Mouse (Mus musculus): ENCODE measurements around the gene Nelfb. TPM values are rescaled to one million over a fixed set of nuclear protein-coding genes. Genes with fewer than 3 reads are reported as not detected.
"Not testable (repeated sequence)": the region's sequence is repeated elsewhere in the genome, so short reads cannot be mapped to it uniquely, and the experiment has no call there.

Gene Nelfb
- polyA plus RNA-seq (2012; rRNA removed) = 57.5 and 77.6 TPM in 2 replicates

DNA sequence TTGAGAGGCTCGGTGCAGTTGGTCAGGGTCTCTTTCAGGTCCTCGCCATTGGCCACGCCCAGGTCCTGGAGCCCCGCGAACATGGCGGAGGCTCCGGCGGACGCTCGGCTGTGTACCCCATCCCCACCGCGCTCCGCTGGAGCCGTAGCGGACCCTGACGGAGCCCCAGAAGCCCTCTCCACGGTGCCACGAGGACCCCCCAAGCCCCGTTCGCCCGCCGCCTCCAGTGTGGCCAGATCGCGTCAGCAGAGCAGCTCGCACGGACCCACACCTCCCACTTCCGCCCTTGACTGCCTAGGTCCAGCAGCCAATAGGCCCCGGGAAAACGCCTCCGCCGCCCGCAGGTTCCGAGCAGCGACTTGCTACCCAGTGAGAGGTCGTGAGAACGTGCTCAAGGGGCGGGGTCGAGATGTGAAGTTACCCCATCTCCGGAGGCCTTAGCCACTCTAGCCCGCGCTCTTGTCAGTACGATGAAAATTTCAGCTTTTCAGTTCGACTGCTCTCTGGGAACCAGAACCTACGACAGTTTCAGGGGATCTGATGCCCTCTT lies at the start of gene Nelfb:
Nelfb (minus strand) TSS at position 369 of the 550 bp plus-strand sequence.
- no peak for DNase-seq (ENCODE audit: low read depth)

GRCm38 (mm10) chr2:25258887-25259286 lies 47.6 kb upstream of the Nelfb start:
- DNase-seq (ENCODE audit: low read depth) = no peak

DNA sequence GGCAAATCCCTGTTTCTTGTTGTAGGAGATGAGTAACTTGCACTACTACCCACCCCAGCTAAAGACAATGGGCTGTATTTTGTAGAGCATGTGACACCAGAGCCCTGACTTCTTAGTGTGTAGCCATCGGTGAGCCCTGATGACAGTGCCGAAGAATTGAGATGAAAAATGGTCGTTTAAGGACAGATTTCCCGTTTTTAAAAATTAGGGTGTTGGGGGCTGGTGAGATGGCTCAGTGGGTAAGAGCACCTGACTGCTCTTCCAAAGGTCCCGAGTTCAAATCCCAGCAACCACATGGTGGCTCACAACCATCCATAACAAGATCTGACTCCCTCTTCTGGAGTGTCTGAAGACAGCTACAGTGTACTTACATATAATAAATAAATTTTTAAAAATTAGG lies 46.0 kb upstream of the Nelfb start:
- DNase-seq (ENCODE audit: low read depth) = not testable (repeated sequence)

- DNase-seq (ENCODE audit: low read depth) = not testable (repeated sequence)
Measured at GRCm38 (mm10) chr2:25256443-25257109, 45.3 kb upstream of the Nelfb start.

- DNase-seq (ENCODE audit: low read depth) = no peak
Measured at GRCm38 (mm10) chr2:25255284-25255779, 44.0 kb upstream of the Nelfb start, which contains the start of gene Tmem203. TSS of gene Tmem203 (plus strand) at chr2:25255439.

- DNase-seq (ENCODE audit: low read depth) = no peak
Measured at GRCm38 (mm10) chr2:25252331-25252730, 41.0 kb upstream of the Nelfb start.

- no peak for DNase-seq (ENCODE audit: low read depth)
Measured at GRCm38 (mm10) chr2:25246183-25247072, 35.1 kb upstream of the Nelfb start, which contains the start of gene AL732309.1. TSS of gene AL732309.1 (minus strand) at chr2:25246863.

DNA sequence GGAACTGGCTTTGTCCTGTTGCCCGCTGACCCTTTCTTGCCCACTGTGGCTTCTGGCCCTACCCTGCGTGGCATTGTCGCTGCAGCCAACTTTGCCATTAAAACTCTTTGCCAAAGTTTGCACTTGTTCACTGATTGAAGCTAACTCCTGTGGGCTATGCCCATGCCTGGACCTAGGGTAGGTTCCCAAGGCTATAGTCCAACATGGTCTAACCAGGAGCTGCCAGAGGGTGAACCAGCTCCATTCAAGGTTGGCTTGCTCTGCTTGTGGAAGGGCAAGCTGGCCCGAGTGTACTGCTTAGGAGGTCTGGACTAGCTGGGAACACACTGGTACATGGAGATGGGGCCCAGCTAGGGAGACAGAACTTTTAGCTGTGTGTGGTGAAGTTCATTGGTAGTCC lies 32.9 kb upstream of the Nelfb start:
- no peak for DNase-seq (ENCODE audit: low read depth)

- DNase-seq (ENCODE audit: low read depth) = no peak
Measured at GRCm38 (mm10) chr2:25243342-25243741, 32.1 kb upstream of the Nelfb start.

- DNase-seq (ENCODE audit: low read depth) = no peak
Measured at GRCm38 (mm10) chr2:25242101-25242506, 30.8 kb upstream of the Nelfb start, which contains the start of the genes Rnf208 and Cysrt1. TSS of gene Rnf208 (plus strand) at chr2:25242255. TSS of gene Cysrt1 (minus strand) at chr2:25242452.

GRCm38 (mm10) chr2:25241438-25241775 lies 30.1 kb upstream of the Nelfb start:
- no peak for DNase-seq (ENCODE audit: low read depth)

- no peak for DNase-seq (ENCODE audit: low read depth)
Measured at GRCm38 (mm10) chr2:25240723-25241437, 29.6 kb upstream of the Nelfb start.

- DNase-seq (ENCODE audit: low read depth) = no peak
Measured at GRCm38 (mm10) chr2:25240310-25240709, 29.0 kb upstream of the Nelfb start.

- DNase-seq (ENCODE audit: low read depth) = no peak
Measured at GRCm38 (mm10) chr2:25239766-25240165, 28.5 kb upstream of the Nelfb start.

- no peak for DNase-seq (ENCODE audit: low read depth)
Measured at GRCm38 (mm10) chr2:25238106-25238505, 26.8 kb upstream of the Nelfb start.

GRCm38 (mm10) chr2:25237522-25237921 lies 26.2 kb upstream of the Nelfb start:
- no peak for DNase-seq (ENCODE audit: low read depth)

- no peak for DNase-seq (ENCODE audit: low read depth)
Measured at GRCm38 (mm10) chr2:25236614-25237013, 25.3 kb upstream of the Nelfb start, which contains the start of gene Rnf224. TSS of gene Rnf224 (minus strand) at chr2:25236787.

GRCm38 (mm10) chr2:25234551-25235220 lies 23.4 kb upstream of the Nelfb start:
- no peak for DNase-seq (ENCODE audit: low read depth)

DNA sequence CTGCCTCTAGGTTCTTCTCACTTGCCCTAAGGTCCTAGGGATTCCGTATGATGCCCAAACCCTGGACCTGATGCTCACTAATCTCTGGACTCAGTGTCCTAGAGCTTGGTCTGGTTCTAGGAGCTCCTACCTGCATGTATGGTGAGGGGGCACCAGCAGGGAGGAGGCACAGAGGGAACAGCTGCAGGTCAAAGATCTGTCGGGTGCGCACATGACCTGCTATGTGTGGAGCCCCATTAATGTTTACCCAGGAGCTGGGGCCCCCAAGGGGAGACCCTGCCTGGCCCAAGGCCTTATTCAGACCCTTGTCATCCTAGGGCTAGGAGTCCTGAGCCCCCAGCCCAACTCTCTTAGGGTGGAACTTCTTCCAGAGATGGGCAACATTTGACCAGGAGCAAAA lies 22.8 kb upstream of the Nelfb start, which contains the start of gene Slc34a3:
Slc34a3 (minus strand) TSS at position 315 of the 400 bp plus-strand sequence.
- no peak for DNase-seq (ENCODE audit: low read depth)

GRCm38 (mm10) chr2:25233421-25233820 lies 22.1 kb upstream of the Nelfb start:
- DNase-seq (ENCODE audit: low read depth) = no peak

- DNase-seq (ENCODE audit: low read depth) = no peak
Measured at GRCm38 (mm10) chr2:25231038-25231437, 19.7 kb upstream of the Nelfb start.
